Mouse (Mus musculus) gonadal fat pad, adult 2 months (tissue): ENCODE data around the gene Slc7a6. TPM values are rescaled to one million over a fixed set of nuclear protein-coding genes. Genes with fewer than 3 reads are reported as not detected.

Experiments
- DNase-seq: peaks from one replicate; pipeline ENCODE4 v3.0.0-alpha.2; 2012; ENCODE audit warnings: low read depth
- polyA plus RNA-seq: library from polyadenylated mRNA; depleted of rRNA; stranded (reverse); fragments of >200 nt; gene quantifications from 2 replicates; pipeline ENCODE4 v1.2.3, GENCODE M21; 2012

Gene Slc7a6
- polyA plus RNA-seq, 1 experiment, result 24.9 TPM

DNA sequence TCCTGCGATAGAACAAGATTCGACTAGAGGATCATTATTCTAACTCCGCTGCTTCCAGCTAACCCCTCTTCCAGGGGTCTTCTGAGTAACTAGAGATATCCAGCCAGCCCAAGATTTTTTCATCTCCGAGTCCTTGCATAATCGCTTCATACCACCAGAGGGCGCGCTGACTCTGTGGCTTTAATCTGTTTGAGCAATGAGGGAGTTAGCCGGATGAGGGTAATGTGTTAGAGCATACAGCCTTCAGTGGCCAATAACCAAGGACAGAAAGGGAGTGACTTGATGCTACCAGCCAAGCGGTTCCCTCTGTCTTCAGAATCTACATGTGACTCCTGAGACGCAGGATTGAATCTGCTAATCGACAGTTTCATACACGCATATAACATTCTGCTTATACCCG, 27.9 kb upstream of the Slc7a6 start:
- no peak for DNase-seq

DNA sequence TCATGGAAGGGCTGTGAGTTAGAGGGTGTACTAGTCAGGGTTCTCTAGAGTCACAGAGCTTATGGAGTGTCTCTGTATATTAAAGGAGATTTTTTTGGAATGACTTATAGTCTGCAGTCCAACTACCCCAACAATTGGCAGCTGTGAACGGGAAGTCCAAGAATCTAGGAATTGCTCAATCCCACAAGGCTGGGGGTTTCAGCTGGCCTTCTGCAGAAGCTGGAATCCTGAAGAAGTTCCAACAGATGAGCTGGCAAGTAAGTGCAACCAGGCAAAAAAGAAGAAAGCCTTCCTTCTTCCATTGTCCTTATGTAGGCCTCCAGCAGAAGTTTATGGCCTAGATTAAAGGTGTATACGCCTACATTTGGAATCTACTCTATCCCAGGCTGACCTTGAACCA, 23.3 kb upstream of the Slc7a6 start:
- peak; percentile 84 for DNase-seq

DNA sequence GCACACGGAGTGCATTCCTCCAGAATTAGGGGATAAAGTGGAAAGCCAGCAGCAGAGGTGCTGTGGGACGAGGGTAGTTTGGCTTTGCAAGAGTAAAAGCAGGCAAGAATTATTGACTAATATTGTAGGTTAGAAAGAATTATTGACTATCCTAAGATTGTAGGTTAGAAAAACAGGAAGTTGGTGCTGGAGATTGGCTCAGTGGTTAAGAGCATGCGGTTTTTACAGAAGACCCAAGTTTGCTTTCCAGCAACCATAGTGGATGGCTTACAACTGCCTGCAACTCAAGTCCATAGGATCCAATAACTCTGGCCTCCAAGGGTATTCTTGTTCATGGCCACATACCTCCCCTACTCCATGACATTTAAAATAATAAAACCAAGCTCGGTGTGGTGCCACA, 22.6 kb upstream of the Slc7a6 start:
- DNase-seq, result no peak

DNA sequence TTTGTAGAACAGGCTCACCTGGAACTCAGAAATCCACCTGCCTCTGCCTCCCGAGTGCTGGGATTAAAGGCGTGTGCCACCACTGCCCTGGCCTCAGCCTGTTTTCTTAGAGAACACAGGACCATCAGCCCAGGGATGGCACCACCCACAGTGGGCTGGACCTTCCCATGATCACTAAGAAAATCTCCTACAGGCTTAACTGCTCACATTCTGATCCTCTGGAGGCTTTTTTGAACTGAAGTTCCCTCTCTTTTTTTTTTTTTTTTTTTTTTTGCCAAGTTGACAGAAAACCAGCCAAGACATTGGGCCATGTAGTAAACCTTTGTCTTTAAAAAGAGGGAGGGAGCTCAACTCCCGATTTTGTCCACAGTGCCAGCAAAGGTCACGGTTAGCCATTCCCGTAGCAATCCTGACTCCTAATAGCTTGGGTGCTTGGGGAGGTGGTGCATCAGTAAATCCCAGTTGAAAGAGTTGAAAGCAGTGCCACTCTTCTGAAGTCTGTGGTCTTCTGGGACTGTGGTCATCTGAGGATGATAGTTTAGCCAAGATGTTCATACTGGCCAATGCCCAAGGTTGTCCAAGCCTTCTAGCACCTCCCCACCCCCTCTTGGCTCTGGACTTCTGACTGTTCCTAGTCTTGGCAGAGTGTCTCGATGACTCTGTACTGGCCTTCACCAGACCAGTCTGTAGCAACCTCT, 20.6 kb upstream of the Slc7a6 start:
- DNase-seq, result peak; percentile 68

DNA sequence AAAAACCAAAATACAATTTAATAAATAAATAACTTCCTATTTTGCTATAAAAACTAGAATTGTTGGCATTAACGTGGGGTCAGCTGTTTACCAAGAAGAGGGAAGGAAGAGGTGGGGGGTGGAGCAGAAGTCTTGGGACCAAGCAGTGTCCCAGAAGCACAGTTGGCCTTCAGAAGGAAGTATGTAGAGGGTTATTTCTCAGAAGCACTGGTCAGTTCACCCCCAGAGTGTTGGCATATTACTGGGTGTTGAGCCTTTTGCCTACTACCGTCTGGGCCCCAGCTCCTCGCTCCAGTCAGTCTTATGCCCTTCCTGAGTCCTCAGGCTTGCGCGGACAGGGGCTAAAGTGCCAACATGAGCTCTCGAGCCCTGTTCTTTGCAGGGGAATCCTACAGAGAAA, 19.6 kb upstream of the Slc7a6 start:
- DNase-seq, result no peak

DNA sequence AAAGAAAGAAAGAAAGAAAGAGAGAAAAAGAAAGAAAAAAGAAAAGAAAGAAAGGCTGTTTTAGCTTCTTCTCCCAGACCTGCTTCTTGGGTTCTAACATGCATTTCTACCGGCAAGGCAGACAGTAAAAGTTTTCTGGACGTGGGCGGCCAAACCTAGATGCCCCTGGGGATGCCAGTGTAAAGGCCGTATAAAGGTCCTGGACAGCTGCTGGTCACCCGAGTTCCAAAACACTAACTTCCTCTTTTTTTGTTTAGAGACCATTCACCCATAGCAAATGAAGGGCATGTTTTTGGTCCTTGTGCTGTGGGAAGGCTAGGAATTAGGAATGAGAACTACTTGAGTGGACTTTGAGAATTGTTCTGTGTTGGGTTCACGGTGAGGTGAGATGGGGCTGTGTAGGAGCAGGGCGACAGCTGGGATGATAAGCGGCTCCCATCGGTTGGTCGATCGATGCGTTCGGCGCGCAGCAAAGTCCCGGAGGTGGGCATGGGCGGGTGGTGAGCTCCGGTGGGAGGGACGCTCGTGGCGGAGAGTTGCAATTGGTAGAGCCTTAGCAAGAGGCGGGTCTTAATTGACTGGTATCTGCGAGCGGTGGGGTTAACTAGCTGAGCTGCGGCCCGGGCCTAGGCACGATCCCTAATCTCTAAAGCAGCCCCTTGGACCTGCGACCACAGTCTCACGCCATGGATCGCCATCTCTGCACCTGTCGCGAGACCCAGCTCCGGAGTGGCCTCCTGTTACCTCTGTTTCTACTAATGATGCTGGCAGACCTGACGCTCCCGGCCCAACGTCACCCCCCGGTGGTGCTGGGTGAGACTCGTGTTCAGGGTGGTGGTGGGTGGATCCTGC, 18.6 kb upstream of the Slc7a6 start, which contains the start of gene Pla2g15:
Pla2g15 (plus strand) TSS at position 599 of the 852 bp plus-strand sequence.
- DNase-seq, result peak; percentile 66

DNA sequence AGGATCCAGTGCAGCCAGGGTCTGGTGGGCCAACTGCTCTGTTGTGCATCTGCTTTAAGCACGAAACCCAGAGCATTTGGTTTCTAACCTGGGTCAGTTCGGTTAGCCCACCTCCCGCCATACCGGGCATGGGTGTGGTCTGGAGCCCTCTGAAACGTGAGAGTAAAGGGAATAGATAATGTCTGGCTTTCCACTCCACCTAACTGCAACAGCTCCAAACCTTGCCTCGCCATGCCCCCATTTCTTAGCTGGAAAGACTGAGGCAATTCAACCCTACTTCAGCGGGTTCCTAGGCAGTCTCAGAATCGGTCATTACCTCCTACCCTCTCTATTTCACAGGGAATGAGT, 18.0 kb upstream of the Slc7a6 start:
- no peak for DNase-seq

DNA sequence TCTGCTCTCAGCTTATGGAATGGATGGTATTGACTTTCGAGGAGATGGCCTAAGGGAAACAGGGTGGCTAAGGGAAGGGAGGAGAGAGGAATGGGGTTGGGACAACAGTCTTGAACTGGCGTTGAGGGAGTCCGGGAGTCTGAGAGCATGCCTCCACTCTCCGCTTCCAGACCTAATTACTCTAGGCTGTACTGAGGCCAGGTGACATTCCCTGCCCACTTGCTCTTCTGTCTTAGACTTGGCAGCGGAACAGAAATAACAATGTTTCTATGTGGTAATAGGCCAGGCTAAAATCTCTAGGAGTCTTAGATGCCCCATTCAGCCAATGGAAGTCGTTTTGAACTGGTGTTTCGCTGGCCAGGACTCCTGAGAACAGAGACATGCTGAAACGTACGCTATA, 17.6 kb upstream of the Slc7a6 start:
- peak; percentile 83 for DNase-seq

DNA sequence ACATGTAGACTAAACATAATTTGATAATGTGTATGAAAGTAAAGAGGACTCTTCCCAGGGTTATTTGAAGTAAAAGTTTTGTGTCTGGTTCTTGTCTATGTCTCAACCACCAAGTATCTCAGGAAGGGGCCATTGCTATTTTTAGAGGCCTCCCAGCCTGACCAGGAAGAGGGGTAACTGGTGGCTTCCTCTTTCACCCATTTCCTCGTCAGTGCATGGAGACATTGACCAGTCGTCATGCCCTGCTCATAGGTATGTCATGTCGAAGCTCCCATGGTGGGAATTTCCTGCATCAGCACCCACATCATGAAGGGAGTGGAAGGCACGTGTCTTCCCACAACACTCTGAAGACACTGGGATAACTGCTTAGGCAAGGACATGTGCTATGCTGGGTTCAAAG, 15.8 kb upstream of the Slc7a6 start:
- DNase-seq, result no peak

DNA sequence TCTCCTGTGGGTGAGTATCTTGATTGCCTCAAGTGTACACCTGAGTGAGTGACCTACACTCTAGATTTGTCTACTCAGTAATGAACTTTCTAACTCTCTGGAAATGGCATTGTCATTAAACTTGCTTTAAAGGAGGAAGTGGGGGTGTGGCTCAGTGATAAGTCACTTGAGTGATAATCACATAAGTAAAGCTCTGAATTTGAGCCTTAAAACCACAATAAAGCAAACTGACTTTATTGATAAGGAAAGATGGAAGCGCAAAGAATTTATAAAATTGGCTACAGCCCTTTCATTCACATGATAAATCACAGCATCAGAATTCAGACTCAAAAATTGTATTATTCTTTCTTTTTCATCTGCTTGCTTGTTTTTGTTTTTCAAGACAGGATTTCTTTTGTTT, 11.2 kb upstream of the Slc7a6 start:
- no peak for DNase-seq

DNA sequence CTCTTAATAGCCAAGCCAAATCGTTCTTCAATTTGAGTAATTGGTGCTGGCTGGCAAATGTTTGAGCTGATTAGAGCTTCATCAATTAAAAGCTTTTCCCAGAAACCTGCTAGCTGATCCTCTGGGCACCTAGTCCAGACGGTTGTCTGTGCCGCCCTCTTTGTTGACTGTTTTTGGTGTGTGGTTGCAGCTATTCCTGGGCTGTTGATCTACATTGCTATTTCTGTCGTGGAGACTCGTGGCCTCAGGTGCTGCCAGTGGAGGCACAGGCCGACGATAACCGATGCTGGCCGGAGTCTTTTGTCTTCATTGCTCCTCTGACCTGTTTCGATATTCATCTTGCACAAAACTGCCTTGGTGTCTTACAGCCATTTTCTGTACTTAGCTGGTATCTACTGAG, 10.3 kb upstream of the Slc7a6 start:
- DNase-seq, result no peak

DNA sequence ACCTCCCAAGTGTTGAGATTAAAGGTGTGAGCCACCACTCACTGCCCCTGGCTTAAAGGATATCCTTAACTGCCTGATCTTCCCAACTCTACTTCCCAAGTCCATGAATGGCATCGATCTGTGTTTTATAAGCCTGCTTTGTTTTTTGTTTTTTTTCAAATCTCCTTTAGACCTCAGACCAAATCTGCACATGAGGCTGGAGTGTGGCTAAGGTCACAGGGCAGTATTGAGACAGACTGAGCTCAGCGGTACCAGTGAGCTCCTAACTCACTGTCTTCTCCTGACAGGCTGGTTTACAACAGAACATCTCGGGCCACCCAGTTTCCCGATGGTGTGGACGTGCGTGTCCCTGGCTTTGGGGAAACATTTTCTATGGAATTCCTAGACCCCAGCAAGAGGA, 8.8 kb upstream of the Slc7a6 start:
- no peak for DNase-seq

DNA sequence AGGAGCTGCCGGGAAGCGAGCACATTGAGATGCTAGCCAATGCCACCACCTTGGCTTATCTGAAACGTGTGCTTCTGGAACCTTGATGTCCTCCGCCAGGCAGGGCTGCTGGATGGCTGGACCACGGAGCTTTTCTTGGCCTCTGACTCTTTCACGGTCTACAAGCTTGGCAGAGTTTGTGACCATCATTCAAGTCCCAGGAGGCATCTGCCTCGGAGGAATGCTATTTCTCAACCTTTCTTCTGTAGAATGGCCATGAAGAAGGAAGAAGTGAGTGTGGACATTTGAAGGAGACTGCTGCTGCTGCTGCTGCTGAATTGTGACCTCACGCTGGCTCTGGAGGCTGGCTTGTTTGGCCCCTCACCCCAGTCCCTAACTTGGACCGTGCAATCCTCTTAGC, 5.4 kb upstream of the Slc7a6 start:
- no peak for DNase-seq

DNA sequence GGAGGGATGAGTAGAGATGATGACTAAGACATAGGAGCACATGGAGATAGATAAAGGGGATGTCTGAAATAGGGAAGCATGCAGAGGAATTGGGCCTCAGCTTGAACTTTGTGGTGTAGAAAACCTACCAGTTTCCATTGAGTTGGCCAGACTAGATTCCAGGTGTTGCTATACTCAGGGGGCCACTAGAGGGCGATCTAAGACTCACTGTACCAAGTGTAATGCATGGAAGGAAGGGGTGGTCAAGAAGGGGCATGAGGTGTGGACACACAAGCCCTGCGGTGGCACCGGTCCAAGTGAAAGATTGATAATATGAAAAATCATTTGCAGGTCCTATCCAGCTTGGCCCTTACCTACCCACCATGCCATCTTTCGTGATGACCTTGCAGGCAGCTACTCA, 3.2 kb upstream of the Slc7a6 start:
- DNase-seq, result no peak

DNA sequence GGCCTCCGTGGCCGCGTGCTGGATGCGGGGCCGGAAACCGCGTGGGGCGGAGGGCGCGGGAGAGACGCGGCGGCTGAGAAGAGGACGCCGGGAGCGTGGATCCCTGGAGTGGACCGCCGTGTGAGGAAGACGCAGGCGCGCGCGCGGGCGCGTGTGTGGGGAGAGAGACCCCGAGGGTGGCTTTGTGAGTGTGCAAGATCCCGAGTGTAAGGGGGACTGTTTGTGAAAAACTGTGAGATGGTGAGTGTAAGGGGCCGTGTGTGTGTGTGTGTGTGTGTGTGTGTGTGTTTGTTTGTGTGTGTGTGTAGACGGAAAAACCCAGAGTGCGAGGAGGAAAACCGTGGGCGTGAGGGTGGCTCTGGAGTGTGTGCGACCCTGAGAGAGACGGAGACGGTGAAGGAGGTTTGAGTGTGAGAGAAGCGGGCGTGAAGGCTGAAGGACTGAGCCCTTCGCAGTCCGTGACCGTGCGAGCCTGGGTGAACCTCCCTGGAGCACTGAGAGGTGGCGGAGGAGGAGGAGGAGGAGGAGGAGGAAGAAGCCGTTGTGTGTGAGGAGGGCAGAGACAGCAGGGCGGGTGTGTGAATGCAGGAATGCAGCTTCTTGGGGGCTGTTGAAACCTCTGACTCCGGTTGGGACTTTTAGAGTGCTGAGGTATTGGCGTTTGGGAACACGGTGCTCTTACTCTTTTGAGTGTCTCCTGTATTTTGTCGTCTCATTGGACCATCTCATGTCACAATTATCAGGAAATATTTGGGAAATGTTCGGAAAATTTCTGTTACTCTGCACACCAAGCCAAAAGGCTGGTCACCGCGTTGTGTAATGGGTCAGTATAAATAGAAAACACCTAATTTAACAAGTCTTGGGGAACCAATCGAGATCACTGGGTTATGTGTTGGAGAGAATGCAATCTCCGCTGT, 618 bp downstream of the Slc7a6 start:
- DNase-seq, result no peak

DNA sequence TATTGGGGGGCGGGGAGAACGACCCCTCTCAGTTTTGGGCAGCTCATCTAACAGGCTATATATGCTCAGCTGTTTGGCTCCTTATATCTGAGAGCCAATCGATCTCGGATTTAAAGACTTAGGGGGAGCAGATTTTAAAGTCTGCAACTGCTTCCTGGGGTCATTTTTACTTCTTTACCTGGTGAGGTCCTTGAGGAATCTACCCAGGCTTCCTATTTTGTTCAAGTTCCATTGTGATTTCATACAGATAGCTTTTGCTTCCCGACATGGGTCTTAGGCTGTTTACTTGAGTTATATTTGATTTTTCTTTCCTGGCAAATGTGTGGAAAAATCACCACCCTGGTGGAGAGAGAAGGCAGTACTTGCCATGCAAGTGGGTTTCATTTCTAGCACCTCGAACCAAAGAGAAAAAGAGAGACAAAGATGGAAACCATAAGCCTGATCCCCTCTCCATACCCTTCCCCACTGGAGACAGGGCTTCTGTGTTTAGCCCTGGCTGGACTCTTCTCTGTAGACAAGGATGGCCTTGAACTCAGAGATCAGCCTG, 1.4 kb downstream of the Slc7a6 start:
- DNase-seq, result no peak

DNA sequence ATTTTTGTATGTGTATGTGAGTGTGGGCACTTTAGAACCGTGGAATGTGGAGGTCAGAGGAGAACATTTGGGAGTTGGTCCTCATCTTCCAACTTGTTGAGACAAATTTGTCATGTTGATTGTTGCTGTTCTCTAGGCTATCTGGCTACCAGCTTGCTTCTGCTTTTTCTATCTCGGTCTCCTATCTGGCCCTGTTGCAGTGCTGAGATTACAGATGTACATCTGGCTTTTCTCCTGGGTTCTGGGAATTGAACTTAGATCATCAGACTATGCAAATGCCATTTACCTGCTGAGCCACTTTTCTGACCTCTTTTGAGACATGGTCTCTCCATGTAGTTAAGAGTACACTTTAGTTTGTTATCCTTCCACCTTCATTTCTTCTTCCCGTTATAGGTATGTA, 4.9 kb downstream of the Slc7a6 start:
- no peak for DNase-seq

DNA sequence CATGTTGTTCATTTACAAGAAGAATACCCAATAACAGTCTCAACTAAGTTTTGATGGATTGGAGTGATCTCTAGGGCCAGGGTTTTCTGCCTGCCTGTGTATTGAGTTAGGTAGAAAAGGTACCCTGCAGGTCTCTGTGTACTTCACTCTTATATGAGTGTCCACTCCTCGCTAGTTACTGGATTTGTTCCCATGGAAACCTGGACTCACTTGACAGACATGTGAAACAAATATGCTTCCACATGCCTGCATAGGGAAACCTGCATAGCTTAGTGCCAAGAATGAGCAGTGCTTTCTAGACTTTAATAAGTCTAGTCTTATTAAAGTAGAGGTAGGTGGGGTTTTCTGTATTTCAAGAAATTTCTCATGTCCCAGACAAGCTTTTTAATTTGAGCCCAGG, 8.2 kb downstream of the Slc7a6 start:
- DNase-seq, result no peak

DNA sequence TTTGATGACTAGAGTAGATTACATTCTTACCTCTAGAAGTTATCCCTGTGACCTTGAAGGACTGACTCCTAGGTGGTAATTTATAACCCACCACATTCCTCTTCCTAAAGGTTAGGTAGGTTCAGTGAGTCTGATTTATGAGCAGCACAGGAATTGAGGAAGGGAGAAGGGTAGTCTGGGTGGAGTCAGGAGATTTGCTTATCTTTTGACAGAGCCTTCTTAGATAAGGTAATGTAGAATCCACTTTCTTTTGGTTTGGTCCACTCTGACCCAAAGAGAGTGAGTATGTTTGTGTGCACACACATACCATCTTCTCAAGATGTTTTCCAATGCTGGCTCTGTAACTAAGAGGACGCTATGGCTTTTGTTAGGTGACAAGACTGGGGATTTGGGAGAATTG, 8.9 kb downstream of the Slc7a6 start:
- no peak for DNase-seq

DNA sequence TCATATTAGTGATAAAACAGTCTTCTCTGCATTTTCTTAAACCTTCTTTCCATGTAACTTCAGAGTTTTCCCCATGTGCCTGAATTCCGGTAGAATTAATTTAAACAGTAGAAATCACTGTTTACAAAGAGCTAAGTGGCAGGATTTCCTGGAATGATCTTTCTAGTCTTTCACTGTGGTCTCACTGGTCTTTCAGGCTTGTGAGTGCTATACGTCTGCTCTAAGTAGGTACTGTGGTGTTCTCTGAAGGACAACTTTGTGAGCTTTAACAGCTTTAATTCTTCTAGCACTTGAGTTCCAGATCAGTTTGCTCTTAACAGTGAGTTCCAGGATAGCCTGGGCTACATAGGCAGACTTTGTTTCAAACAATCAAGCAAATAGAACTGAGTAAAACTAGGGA, 9.8 kb downstream of the Slc7a6 start:
- no peak for DNase-seq

DNA sequence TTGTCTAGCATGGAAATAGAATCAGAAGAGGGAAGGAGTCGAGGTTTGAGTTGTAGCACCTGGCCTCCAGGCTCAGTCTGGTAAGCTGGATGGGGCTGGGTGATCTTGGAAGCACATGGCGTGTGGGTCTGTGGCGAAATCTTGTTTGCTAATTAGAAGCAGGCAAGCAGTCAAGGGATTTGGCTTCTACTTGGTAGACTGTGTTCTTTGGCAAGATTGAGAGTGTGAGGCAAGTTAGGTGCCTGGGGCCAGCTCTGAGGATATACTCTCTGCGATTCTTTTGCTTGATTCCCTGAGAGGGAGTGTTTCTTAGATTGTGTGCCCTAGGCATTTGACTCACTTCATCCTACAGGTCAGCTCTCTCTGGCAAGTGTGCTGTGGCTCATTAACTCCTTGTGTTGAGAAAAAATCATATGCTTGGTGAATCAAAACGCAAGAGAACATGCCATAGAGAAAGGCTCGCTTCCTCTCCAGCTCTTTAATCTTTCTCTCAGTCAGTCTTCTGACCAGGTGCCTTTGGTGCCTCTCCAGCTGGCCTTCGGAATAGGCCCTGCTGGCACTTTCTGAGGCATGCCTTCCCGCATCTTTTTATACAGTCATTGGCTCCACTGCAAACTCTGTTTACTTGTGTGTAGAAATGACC, 17.1 kb downstream of the Slc7a6 start:
- DNase-seq, result peak; percentile 99

DNA sequence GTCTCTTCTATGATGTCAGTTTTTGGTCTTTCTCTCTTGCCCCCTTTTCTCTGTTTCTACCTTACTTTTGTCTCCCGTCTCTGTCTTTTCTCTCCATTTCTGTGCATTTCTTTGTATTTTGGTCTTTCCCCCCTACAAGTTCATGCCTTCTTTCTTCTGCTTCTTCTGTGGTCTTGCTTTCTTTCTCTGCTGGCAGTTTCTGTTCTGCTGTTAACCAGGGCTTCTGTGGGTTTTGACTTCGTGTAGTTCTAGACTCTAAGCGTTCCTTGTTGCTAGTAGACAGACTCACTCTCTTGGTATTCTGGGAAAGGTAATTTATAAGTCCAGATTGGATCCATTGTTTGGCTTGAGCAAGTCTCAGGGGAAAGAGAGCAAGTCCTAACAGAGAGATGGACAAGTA, 17.7 kb downstream of the Slc7a6 start:
- DNase-seq, result no peak
